Mouse (Mus musculus) hindbrain, postnatal 0 days (tissue): Measurements from ENCODE around the gene Tmem132d. TPM values are rescaled to one million over a fixed set of nuclear protein-coding genes. Genes with fewer than 3 reads are reported as not detected.

Source experiments
- ATAC-seq: fragments of 200-750 bp; cut with Nextera tagmentation; 2 replicates; pipeline ENCODE4 v1.8.0; 2017; ENCODE audit warnings: mild to moderate bottlenecking, moderate TSS enrichment, moderate library complexity
- DNase-seq: peaks from one replicate; pipeline ENCODE4 v3.0.0-alpha.2; 2015; ENCODE audit warnings: low spot score
- H3K27ac ChIP-seq: fragments of 300-500 bp; sonication (generic); 2 replicates; pipeline ENCODE4 v1.5.1; 2014; ENCODE audit warnings: mild to moderate bottlenecking
- H3K27me3 ChIP-seq: fragments of 300-500 bp; sonication (generic); 2 replicates; pipeline ENCODE4 v1.6.1; 2014; ENCODE audit warnings: low read length, mixed read lengths; ENCODE audit not compliant: insufficient read depth
- H3K36me3 ChIP-seq: fragments of 300-500 bp; sonication (generic); 2 replicates; pipeline ENCODE4 v1.6.1; 2014; ENCODE audit warnings: low read length, mixed read lengths; ENCODE audit not compliant: insufficient read depth
- H3K4me1 ChIP-seq: fragments of 300-500 bp; sonication (generic); 2 replicates; pipeline ENCODE4 v1.6.1; 2014; ENCODE audit warnings: antibody characterized with exemption, low read length, mixed read lengths; ENCODE audit not compliant: insufficient read depth
- H3K4me2 ChIP-seq: fragments of 300-500 bp; sonication (generic); 2 replicates; pipeline ENCODE4 v1.6.1; 2014; ENCODE audit warnings: low read depth, mild to moderate bottlenecking, low read length, moderate library complexity, mixed read lengths
- H3K4me3 ChIP-seq: fragments of 300-500 bp; sonication (generic); 2 replicates; pipeline ENCODE4 v1.5.1; 2014; ENCODE audit warnings: low read length
- H3K9ac ChIP-seq: fragments of 300-500 bp; sonication (generic); replicated peaks from 2 replicates; pipeline ENCODE4 v1.6.1; 2014; ENCODE audit warnings: mild to moderate bottlenecking, low read length, moderate library complexity, mixed read lengths
- H3K9me3 ChIP-seq: fragments of 300-500 bp; sonication (generic); 2 replicates; pipeline ENCODE4 v1.6.1; 2016; ENCODE audit warnings: low read length, mixed read lengths
- CTCF ChIP-seq: IDR thresholded peaks from 2 replicates; pipeline ENCODE4 v1.5.1; 2016; ENCODE audit warnings: antibody characterized with exemption, control low read depth, low read depth
- WGBS: fragments of 180-500 bp; shearing (Covaris S2); extraction: QIAGEN DNeasy Blood & Tissue Kit; methylation state at CpG from one replicate; pipeline ENCODE4 v1.1.7; 2014; 5-methylcytosine and 5-hydroxymethylcytosine counted together
- polyA plus RNA-seq: library from polyadenylated mRNA; unstranded; fragments of >200 nt; fragmentation: Nextera tagmentation; extraction: Ambion mirVana; gene quantifications from 2 replicates; pipeline ENCODE4 v1.2.1, GENCODE M21; 2015
- total RNA-seq: library from RNA; depleted of rRNA; stranded (reverse); fragments of >200 nt; gene quantifications from 2 replicates; pipeline ENCODE4 v1.2.3, GENCODE M21; 2014

The Tmem132d gene
- total and polyA plus RNA-seq, 2 experiments from 2014 or later: 5.8 to 28.9 TPM

DNA sequence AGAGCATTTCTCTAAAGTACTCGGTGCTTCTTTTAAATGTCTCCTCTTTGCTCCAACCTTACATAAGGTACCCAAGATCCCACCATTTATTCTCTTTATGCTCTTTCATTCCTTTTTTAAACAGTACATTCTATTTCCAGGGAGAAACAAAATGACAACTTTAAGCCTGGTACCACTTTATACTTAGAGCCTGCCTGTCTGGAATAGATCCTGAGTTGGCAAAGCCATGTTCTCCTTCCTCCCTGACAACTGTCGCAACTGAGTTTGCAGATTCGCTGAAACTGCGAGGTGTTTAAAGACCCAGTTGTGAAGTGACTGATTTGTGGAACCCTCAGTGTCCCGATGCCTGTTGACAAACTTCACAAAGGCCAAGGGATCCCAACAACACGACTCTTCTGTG lies 165.5 kb downstream of the Tmem132d start:
- Histone ChIP-seq H3K9me3 (no peaks in the 10 kb centered on the region), H3K4me3 (no peak overlapping the region), H3K27me3 (no peaks in the 10 kb centered on the region), H3K36me3 (no peaks in the 10 kb centered on the region), H3K27ac (no peak overlapping the region), H3K4me2 (no peak overlapping the region), H3K4me1 (no peaks in the 10 kb centered on the region), H3K9ac (no peak overlapping the region)
- ATAC-seq (no peak), DNase-seq (no peak)
- 95% methylated on average over 6 of the region's 6 CpGs for WGBS
- TF ChIP-seq CTCF: no peak

DNA sequence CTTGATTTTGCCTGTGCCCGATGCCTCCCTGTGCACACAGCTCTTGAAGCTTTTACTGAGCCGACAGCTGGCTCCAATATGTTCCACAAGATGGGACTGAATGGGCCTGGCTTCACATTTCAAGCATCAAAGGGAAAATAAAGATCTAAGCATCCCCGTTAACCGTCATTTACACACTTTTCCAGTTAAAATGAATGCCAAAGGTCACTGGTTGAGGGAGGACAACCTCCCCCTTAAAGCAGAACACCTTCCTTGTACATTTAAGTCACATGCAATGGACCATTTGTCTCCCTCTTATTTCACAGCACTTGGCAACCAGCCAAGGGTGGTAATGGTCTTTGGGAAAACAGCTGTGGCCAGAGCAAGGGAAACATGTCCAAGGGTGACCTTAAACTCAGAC lies 188.7 kb downstream of the Tmem132d start:
- Histone ChIP-seq H3K36me3 (no peaks in the 10 kb centered on the region), H3K27ac (no peak overlapping the region), H3K4me3 (no peak overlapping the region), H3K27me3 (no peaks in the 10 kb centered on the region), H3K9ac (no peak overlapping the region), H3K4me1 (no peaks in the 10 kb centered on the region), H3K9me3 (no peaks in the 10 kb centered on the region), H3K4me2 (no peak overlapping the region)
- DNase-seq: peak; percentile 18
- no peak for ATAC-seq
- TF ChIP-seq CTCF: no peak
- WGBS: 61% methylated on average over 4 of the region's 4 CpGs

DNA sequence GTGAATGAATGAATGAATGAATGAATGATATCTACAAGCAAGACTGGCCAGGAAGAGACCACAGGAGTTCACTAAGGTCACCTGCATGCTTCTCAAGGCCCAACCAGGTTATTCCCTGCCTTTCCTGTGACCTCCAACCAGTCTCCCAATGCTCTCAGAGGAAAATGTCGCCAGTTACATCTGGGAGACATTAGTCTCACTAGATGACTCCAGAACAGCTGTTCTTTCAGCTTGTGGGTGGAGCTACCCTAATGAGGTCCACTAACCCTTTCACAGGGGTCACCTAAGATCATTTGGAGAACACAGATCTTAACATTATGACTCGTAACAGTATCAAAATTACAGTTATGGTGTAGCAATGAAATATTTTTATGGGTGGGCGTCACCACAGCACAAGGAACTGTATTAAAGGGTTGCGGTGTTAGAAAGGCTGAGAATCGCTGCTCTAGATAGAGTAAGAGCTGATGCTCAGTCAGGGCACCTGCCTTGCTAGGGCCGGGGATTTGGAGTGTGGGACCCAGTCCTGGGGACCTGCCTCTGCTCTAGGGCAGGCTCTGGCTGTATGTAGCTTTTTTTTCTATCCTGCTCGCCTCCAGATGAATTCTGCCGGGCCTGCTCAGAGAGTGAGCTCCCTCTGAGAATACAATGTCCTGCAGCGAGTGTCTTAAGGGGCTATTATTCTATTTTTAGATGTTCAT lies 196.1 kb downstream of the Tmem132d start:
- no peak for TF ChIP-seq CTCF
- H3K36me3 ChIP-seq: no peaks in the 10 kb centered on the region
- H3K4me2 ChIP-seq: no peak overlapping the region
- no peak overlapping the region for H3K4me3 ChIP-seq
- H3K9me3 ChIP-seq: no peaks in the 10 kb centered on the region
- H3K27ac ChIP-seq: no peak overlapping the region
- ATAC-seq (no peak), DNase-seq (no peak)
- 54% methylated on average over 9 of the region's 9 CpGs for WGBS
- no peaks in the 10 kb centered on the region for H3K4me1 ChIP-seq
- no peaks in the 10 kb centered on the region for H3K27me3 ChIP-seq
- H3K9ac ChIP-seq: no peak overlapping the region

DNA sequence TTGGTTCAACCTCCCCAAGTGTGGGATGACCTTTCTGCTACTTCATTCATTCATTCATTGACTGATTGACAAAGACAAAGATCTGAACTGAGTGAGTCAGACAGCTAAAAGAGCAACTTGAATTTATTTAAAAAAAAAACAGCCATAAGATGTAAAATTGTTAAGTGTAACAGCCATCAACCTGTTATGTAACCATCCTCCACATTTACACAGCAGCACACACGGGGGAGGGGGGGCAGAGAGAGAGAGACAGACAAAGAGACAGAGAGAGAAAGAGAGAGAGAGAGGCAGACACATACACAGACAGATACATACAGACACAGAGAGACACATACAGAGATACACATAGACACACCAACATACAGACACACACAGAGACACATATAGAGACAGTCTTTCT lies 197.3 kb downstream of the Tmem132d start:
- Histone ChIP-seq H3K4me3 (no peak overlapping the region), H3K27ac (no peak overlapping the region), H3K4me1 (no peaks in the 10 kb centered on the region), H3K36me3 (no peaks in the 10 kb centered on the region), H3K4me2 (no peak overlapping the region), H3K9ac (no peak overlapping the region), H3K9me3 (no peaks in the 10 kb centered on the region), H3K27me3 (no peaks in the 10 kb centered on the region)
- 72% methylated on average over 1 of the region's 1 CpGs for WGBS
- no peak for TF ChIP-seq CTCF
- no peak for DNase-seq
- ATAC-seq: no peak

DNA sequence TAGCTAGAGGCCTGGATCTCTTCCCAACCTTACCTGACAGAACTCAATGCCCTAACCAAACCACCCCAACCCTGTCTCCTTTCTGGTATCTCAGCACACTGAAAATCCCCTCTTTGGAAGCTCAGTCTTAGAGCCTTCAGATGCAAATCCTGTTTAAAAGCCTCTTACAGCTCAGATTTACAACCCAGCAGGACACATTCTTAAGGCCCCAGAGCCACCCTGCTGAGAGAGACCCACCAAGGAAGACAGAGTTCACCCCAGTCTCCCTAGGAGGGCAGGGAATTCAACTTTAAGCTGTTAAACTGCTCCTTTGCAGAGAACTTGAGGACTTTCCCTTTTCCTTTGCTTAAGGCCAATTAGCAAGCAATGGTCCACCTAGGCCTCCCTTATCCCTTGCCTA lies 199.8 kb downstream of the Tmem132d start:
- Histone ChIP-seq H3K4me3 (no peak overlapping the region), H3K9ac (no peak overlapping the region), H3K36me3 (no peaks in the 10 kb centered on the region), H3K4me1 (no peaks in the 10 kb centered on the region), H3K27ac (no peak overlapping the region), H3K4me2 (no peak overlapping the region), H3K9me3 (no peaks in the 10 kb centered on the region), H3K27me3 (no peaks in the 10 kb centered on the region)
- ATAC-seq (no peak), DNase-seq (no peak)
- TF ChIP-seq CTCF: no peak

DNA sequence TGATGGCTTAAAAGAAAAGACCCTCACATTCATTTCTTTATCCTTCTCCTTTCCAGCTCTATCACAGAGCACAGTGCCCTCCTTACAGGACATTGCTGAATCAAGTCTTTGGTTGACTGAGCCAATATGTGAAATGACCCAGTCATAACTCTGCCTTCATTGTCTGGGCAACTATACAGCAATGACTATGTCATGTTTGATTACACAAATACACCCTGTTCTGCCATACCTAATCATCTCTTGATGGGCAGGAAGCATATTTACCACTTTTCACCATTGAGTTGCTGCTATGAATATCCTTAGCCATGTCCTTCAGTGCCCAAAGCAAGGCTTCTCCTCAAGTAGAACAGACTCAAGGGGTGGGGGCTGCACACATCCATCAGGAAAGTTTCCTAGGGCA lies 214.6 kb downstream of the Tmem132d start:
- TF ChIP-seq CTCF: no peak
- Histone ChIP-seq H3K27me3 (no peaks in the 10 kb centered on the region), H3K27ac (no peak overlapping the region), H3K4me1 (no peaks in the 10 kb centered on the region), H3K9ac (no peak overlapping the region), H3K4me2 (no peak overlapping the region), H3K4me3 (no peak overlapping the region), H3K36me3 (no peaks in the 10 kb centered on the region), H3K9me3 (no peaks in the 10 kb centered on the region)
- DNase-seq (no peak), ATAC-seq (no peak)

DNA sequence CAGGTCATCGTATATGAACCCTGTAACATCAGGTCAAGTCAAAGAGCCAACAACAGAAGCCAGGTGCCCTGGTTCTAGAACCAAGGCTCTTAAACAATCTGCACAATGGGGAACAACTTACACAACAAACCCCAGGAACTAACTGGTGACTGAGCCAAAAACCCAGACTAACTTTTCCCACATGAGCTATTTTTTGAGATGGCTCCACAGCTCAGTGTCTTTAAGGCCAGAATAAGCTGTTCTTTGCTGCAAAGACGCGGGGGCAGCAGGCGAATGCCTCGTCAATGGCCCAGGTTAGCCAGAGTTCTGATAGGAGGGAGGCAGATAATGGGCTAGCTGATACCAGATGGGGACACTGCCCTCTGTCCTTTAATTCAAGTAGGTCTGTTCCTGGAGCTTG lies 221.8 kb downstream of the Tmem132d start:
- Histone ChIP-seq H3K27me3 (no peaks in the 10 kb centered on the region), H3K4me2 (no peak overlapping the region), H3K9ac (no peak overlapping the region), H3K27ac (no peak overlapping the region), H3K4me1 (no peaks in the 10 kb centered on the region), H3K9me3 (no peaks in the 10 kb centered on the region), H3K4me3 (no peak overlapping the region), H3K36me3 (no peaks in the 10 kb centered on the region)
- no peak for TF ChIP-seq CTCF
- 82% methylated on average over 5 of the region's 5 CpGs for WGBS
- ATAC-seq: no peak
- DNase-seq: no peak
